Mouse (Mus musculus) myocyte (in vitro differentiated cells): ENCODE measurements around the gene Lenep.

ENCODE experiments used
- CEBPB ChIP-seq: IDR thresholded peaks from 2 replicates; pipeline ENCODE4 v1.6.1; 2011; ENCODE audit warnings: mild to moderate bottlenecking, moderate library complexity; ENCODE audit not compliant: poor library complexity, insufficient read depth, severe bottlenecking
- E2F4 ChIP-seq: IDR thresholded peaks from one replicate; pipeline ENCODE4 v1.6.1; 2011; ENCODE audit warnings: mild to moderate bottlenecking, control low read depth, moderate library complexity; ENCODE audit not compliant: insufficient read depth
- MAX ChIP-seq: IDR thresholded peaks from one replicate; pipeline ENCODE4 v1.6.1; 2011; ENCODE audit warnings: low read depth, mild to moderate bottlenecking, control low read depth
- MYOD1 ChIP-seq, 3 experiments: IDR thresholded peaks; one replicate each; pipeline ENCODE4 v1.6.1; 2011; ENCODE audit warnings: control low read depth in 2 of 3, low read depth in 2 of 3, mild to moderate bottlenecking in 2 of 3, moderate library complexity in 1 of 3; ENCODE audit not compliant: insufficient read length in 2 of 3, control insufficient read depth in 1 of 3
- MYOG ChIP-seq, 3 experiments: IDR thresholded peaks; one replicate each; pipeline ENCODE4 v1.6.1; 2011; ENCODE audit warnings: control low read depth in 2 of 3, low read depth in 2 of 3, mild to moderate bottlenecking in 2 of 3; ENCODE audit not compliant: insufficient read length in 2 of 3, control insufficient read depth in 1 of 3, insufficient read depth in 1 of 3
- POLR2A ChIP-seq: IDR thresholded peaks from one replicate; pipeline ENCODE4 v1.6.1; 2011; ENCODE audit warnings: low read depth, mild to moderate bottlenecking, control low read depth, moderate library complexity; ENCODE audit not compliant: insufficient read length
- POLR2AphosphoS2 ChIP-seq: IDR thresholded peaks from one replicate; pipeline ENCODE4 v1.6.1; 2011; ENCODE audit warnings: low read depth, control low read depth; ENCODE audit not compliant: insufficient read length
- REST ChIP-seq: IDR thresholded peaks from one replicate; pipeline ENCODE4 v1.6.1; 2011; ENCODE audit warnings: mild to moderate bottlenecking, control low read depth, moderate library complexity; ENCODE audit not compliant: insufficient read depth, insufficient read length
- SRF ChIP-seq: IDR thresholded peaks from one replicate; pipeline ENCODE4 v1.6.1; 2011; ENCODE audit warnings: low read depth; ENCODE audit not compliant: control insufficient read depth, insufficient read length
- TCF12 ChIP-seq: IDR thresholded peaks from one replicate; pipeline ENCODE4 v1.6.1; 2011; ENCODE audit warnings: mild to moderate bottlenecking, control low read depth; ENCODE audit not compliant: poor library complexity, insufficient read depth, severe bottlenecking
- TCF3 ChIP-seq: IDR thresholded peaks from one replicate; pipeline ENCODE4 v1.6.1; 2011; ENCODE audit warnings: low read depth, control low read depth; ENCODE audit not compliant: insufficient read length
- USF1 ChIP-seq: IDR thresholded peaks from one replicate; pipeline ENCODE4 v1.6.1; 2011; ENCODE audit warnings: low read depth, mild to moderate bottlenecking, control low read depth, moderate library complexity

- no peak for TF ChIP-seq TCF12
- no peak for TF ChIP-seq E2F4
- no peak for TF ChIP-seq MAX
- TF ChIP-seq POLR2A: peak; percentile 62
- peak; percentile 26 for TF ChIP-seq POLR2AphosphoS2
- no peak for TF ChIP-seq SRF
- no peak for TF ChIP-seq REST
- TF ChIP-seq TCF3: no peak
- no peak for TF ChIP-seq USF1
- peak in 1 of 3 experiments; percentile 32 for TF ChIP-seq MYOG (IDR thresholded peaks at IDR 0.05; ENCODE audit: control insufficient read depth in 1 of 3, insufficient read depth in 1 of 3, insufficient read length in 2 of 3, low read depth in 2 of 3)
- no peak for TF ChIP-seq CEBPB
- TF ChIP-seq MYOD1 (IDR thresholded peaks at IDR 0.05; ENCODE audit: control insufficient read depth in 1 of 3, insufficient read length in 2 of 3, low read depth in 2 of 3): peak in 2 of 3 experiments; percentile 8 to 21
Observed at GRCm38 (mm10) chr3:89359630-89360029, 43.0 kb downstream of the Lenep start.
